Mouse (Mus musculus) MEL (cell line): ENCODE measurements around the gene Eme1. TPM values are rescaled to one million over a fixed set of nuclear protein-coding genes. Genes with fewer than 3 reads are reported as not detected.

Experiments used
- DNase-seq: peaks from one replicate; pipeline ENCODE4 v3.0.0; 2011; ENCODE audit warnings: low read depth, low spot score
- H3K27ac ChIP-seq: 2 replicates; pipeline ENCODE4 v1.5.1; 2012; ENCODE audit warnings: low read depth, mild to moderate bottlenecking, control low read depth, low read length, moderate library complexity; ENCODE audit not compliant: control insufficient read depth
- H3K27me3 ChIP-seq, 2 experiments: fragments of 150-350 bp in 1 of 2; sonication (generic) in 1 of 2; 2 replicates each; pipeline ENCODE4 v1.6.1; 2012; ENCODE audit warnings: low read length in 2 of 2, mild to moderate bottlenecking in 2 of 2, improper control_type of control experiment in 1 of 2, moderate library complexity in 1 of 2; ENCODE audit not compliant: insufficient read depth in 2 of 2, control insufficient read depth in 1 of 2
- H3K36me3 ChIP-seq, 2 experiments: 2 replicates each; pipeline ENCODE4 v1.6.1; 2012 to 2014; ENCODE audit warnings: low read length in 2 of 2, improper control_type of control experiment in 1 of 2, inconsistent platforms in 1 of 2, mild to moderate bottlenecking in 1 of 2; ENCODE audit not compliant: insufficient read depth in 2 of 2, control insufficient read depth in 1 of 2
- H3K4me1 ChIP-seq, 2 experiments: fragments of 150-350 bp in 1 of 2; sonication (generic) in 1 of 2; 2 replicates each; pipeline ENCODE4 v1.6.1; 2012; ENCODE audit warnings: low read length in 2 of 2, improper control_type of control experiment in 1 of 2, mild to moderate bottlenecking in 1 of 2; ENCODE audit not compliant: insufficient read depth in 2 of 2, control insufficient read depth in 1 of 2
- H3K4me3 ChIP-seq, 2 experiments: fragments of 150-350 bp in 1 of 2; sonication (generic) in 1 of 2; 2 replicates each; pipeline ENCODE4 v1.5.1; 2012; ENCODE audit warnings: low read depth in 2 of 2, low read length in 2 of 2, mild to moderate bottlenecking in 2 of 2, moderate library complexity in 2 of 2, control low read depth in 1 of 2, improper control_type of control experiment in 1 of 2; ENCODE audit not compliant: control insufficient read depth in 1 of 2, insufficient read depth in 1 of 2
- H3K79me2 ChIP-seq: 2 replicates; pipeline ENCODE4 v1.6.1; 2012; ENCODE audit warnings: mild to moderate bottlenecking, low read length, moderate library complexity; ENCODE audit not compliant: control insufficient read depth, poor library complexity, insufficient read depth
- H3K9ac ChIP-seq: 2 replicates; pipeline ENCODE4 v1.6.1; 2012; ENCODE audit warnings: low read depth, mild to moderate bottlenecking, control low read depth, low read length, moderate library complexity; ENCODE audit not compliant: control insufficient read depth, poor library complexity, severe bottlenecking
- H3K9me3 ChIP-seq: fragments of 150-350 bp; sonication (generic); replicated peaks from 2 replicates; pipeline ENCODE4 v1.6.1; 2012; ENCODE audit warnings: mild to moderate bottlenecking, low read length, improper control_type of control experiment, moderate library complexity; ENCODE audit not compliant: insufficient read depth
- CHD1 ChIP-seq: IDR thresholded peaks from 2 replicates; pipeline ENCODE4 v1.6.1; 2012; ENCODE audit warnings: low read depth, mild to moderate bottlenecking, inconsistent platforms, low read length, improper control_type of control experiment
- EP300 ChIP-seq, 2 experiments: IDR thresholded peaks; 2 replicates each; pipeline ENCODE4 v1.6.1; 2011; ENCODE audit warnings: improper control_type of control experiment in 2 of 2, low read length in 2 of 2, low read depth in 1 of 2, mild to moderate bottlenecking in 1 of 2
- ETS1 ChIP-seq: IDR thresholded peaks from 2 replicates; pipeline ENCODE4 v1.6.1; 2012; ENCODE audit warnings: low read depth, mild to moderate bottlenecking, inconsistent platforms, low read length, improper control_type of control experiment, moderate library complexity
- GABPA ChIP-seq: IDR thresholded peaks from 2 replicates; pipeline ENCODE4 v1.6.1; 2012; ENCODE audit warnings: low read depth, mild to moderate bottlenecking, inconsistent platforms, low read length, improper control_type of control experiment, moderate library complexity
- GATA1 ChIP-seq: IDR thresholded peaks from 2 replicates; pipeline ENCODE4 v1.6.1; 2011; ENCODE audit warnings: low read depth, low read length, improper control_type of control experiment
- JUND ChIP-seq: IDR thresholded peaks from 2 replicates; pipeline ENCODE4 v1.6.1; 2011; ENCODE audit warnings: low read depth, mild to moderate bottlenecking, improper control_type of control experiment, low read length
- KAT2A ChIP-seq: conservative IDR thresholded peaks from 2 replicates; pipeline ENCODE4 v1.6.1; 2012; ENCODE audit warnings: low read depth, low read length, improper control_type of control experiment, inconsistent platforms
- MAZ ChIP-seq: IDR thresholded peaks from 2 replicates; pipeline ENCODE4 v1.6.1; 2012; ENCODE audit warnings: low read depth, mild to moderate bottlenecking, inconsistent platforms, low read length, improper control_type of control experiment
- MEF2A ChIP-seq: IDR thresholded peaks from 2 replicates; pipeline ENCODE4 v1.6.1; 2014; ENCODE audit warnings: low read depth, mild to moderate bottlenecking, inconsistent platforms, low read length, improper control_type of control experiment; ENCODE audit not compliant: poor library complexity, insufficient replicate concordance, severe bottlenecking; ENCODE audit errors: extremely low read depth
- MXI1 ChIP-seq: IDR thresholded peaks from 2 replicates; pipeline ENCODE4 v1.6.1; 2011; ENCODE audit warnings: mild to moderate bottlenecking, low read depth, low read length, improper control_type of control experiment
- MYB ChIP-seq: IDR thresholded peaks from 2 replicates; pipeline ENCODE4 v1.6.1; 2011; ENCODE audit warnings: mild to moderate bottlenecking, low read depth, low read length, improper control_type of control experiment
- MYC ChIP-seq: IDR thresholded peaks from 2 replicates; pipeline ENCODE4 v1.6.1; 2011; ENCODE audit warnings: low read depth, mild to moderate bottlenecking, low read length, improper control_type of control experiment, moderate library complexity
- NELFE ChIP-seq: IDR thresholded peaks from 2 replicates; pipeline ENCODE4 v1.6.1; 2011; ENCODE audit warnings: low read depth, low read length, improper control_type of control experiment
- POLR2AphosphoS5 ChIP-seq: IDR thresholded peaks from 2 replicates; pipeline ENCODE4 v1.6.1; 2012; ENCODE audit warnings: low read depth, borderline replicate concordance, mild to moderate bottlenecking, inconsistent platforms, low read length, moderate library complexity, mixed read lengths
- TBP ChIP-seq: IDR thresholded peaks from 2 replicates; pipeline ENCODE4 v1.8.0; 2011; ENCODE audit warnings: low read depth, low read length, improper control_type of control experiment
- TCF12 ChIP-seq: IDR thresholded peaks from 2 replicates; pipeline ENCODE4 v1.6.1; 2014; ENCODE audit warnings: low read depth, mild to moderate bottlenecking, inconsistent platforms, low read length, improper control_type of control experiment, moderate library complexity
- USF1 ChIP-seq: IDR thresholded peaks from 2 replicates; pipeline ENCODE4 v1.6.1; 2014; ENCODE audit warnings: low read depth, mild to moderate bottlenecking, inconsistent platforms, low read length, improper control_type of control experiment, moderate library complexity
- USF2 ChIP-seq, 2 experiments: IDR thresholded peaks; 2 replicates each; pipeline ENCODE4 v1.6.1; 2011 to 2012; ENCODE audit warnings: improper control_type of control experiment in 2 of 2, low read length in 2 of 2, borderline replicate concordance in 1 of 2, inconsistent platforms in 1 of 2, low read depth in 1 of 2, mild to moderate bottlenecking in 1 of 2; ENCODE audit not compliant: insufficient read depth in 1 of 2
- ZKSCAN1 ChIP-seq: IDR thresholded peaks from 2 replicates; pipeline ENCODE4 v1.6.1; 2012; ENCODE audit warnings: low read depth, mild to moderate bottlenecking, inconsistent platforms, low read length, improper control_type of control experiment, moderate library complexity
- ZNF384 ChIP-seq: IDR thresholded peaks from 2 replicates; pipeline ENCODE4 v1.6.1; 2012; ENCODE audit warnings: low read depth, mild to moderate bottlenecking, inconsistent platforms, low read length, improper control_type of control experiment
- polyA plus RNA-seq, 2 experiments: library from polyadenylated mRNA; stranded (reverse) in 1 of 2; unstranded in 1 of 2; fragments of >175 nt in 1 of 2; fragments of >200 nt in 1 of 2; gene quantifications; 2 replicates each; pipeline versions ENCODE4 v1.2.1 to v1.2.4; 2012; ENCODE audit warnings: low replicate concordance in 2 of 2, low read depth in 1 of 2; ENCODE audit not compliant: insufficient read length in 2 of 2, insufficient read depth in 1 of 2, missing spikeins in 1 of 2
- total RNA-seq: library from RNA; depleted of rRNA; stranded (reverse); fragments of 300-350 nt; gene quantifications from 2 replicates; pipeline ENCODE4 v1.2.3, GENCODE M21; 2012

The Eme1 gene
- total and polyA plus RNA-seq, 3 experiments: 41.8 to 54.9 TPM; not detected in 1

- H3K9ac ChIP-seq: no peak overlapping the region
- no peak overlapping the region for H3K4me3 ChIP-seq
- DNase-seq: no peak
- H3K9me3 ChIP-seq: no peaks in the 10 kb centered on the region
- TF ChIP-seq USF1 (no peak), MXI1 (no peak), TBP (no peak), TCF12 (no peak), EP300 (IDR thresholded peaks at IDR 0.05; ENCODE audit: low read depth in 1 of 2, low read length in 2 of 2) (no peak), JUND (no peak), NELFE (no peak), GATA1 (no peak), MEF2A (no peak), MYC (no peak), ZNF384 (no peak), MAZ (no peak), CHD1 (no peak), POLR2AphosphoS5 (no peak), ZKSCAN1 (no peak), USF2 (IDR thresholded peaks at IDR 0.05; ENCODE audit: borderline replicate concordance in 1 of 2, insufficient read depth in 1 of 2, low read depth in 1 of 2, low read length in 2 of 2) (no peak), ETS1 (no peak)
- peaks cover 32% of the 10 kb centered on the region for H3K79me2 ChIP-seq
- H3K27me3 ChIP-seq: no peaks in the 10 kb centered on the region
- peaks cover 20 to 54% of the 10 kb centered on the region in 2 experiments for H3K36me3 ChIP-seq
- H3K27ac ChIP-seq: no peak overlapping the region
- peaks cover 5 to 8% of the 10 kb centered on the region in 2 experiments for H3K4me1 ChIP-seq
Observed at GRCm38 (mm10) chr11:94634431-94634830, 19.3 kb downstream of the Eme1 start.

- Histone ChIP-seq H3K36me3 (peaks cover 20 to 48% of the 10 kb centered on the region in 2 experiments), H3K4me1 (peaks cover 5 to 8% of the 10 kb centered on the region in 2 experiments), H3K79me2 (peaks cover 32% of the 10 kb centered on the region), H3K9me3 (no peaks in the 10 kb centered on the region), H3K27ac (no peak overlapping the region), H3K27me3 (no peaks in the 10 kb centered on the region), H3K4me3 (no peak overlapping the region), H3K9ac (no peak overlapping the region)
- TF ChIP-seq TBP (no peak), EP300 (IDR thresholded peaks at IDR 0.05; ENCODE audit: low read depth in 1 of 2, low read length in 2 of 2) (no peak), MYB (no peak), KAT2A (no peak), GABPA (no peak)
- no peak for DNase-seq
Observed at GRCm38 (mm10) chr11:94632988-94633387, 20.8 kb downstream of the Eme1 start.
